Mouse (Mus musculus) ES-E14 (cell line): Measurements from ENCODE around the gene Vpreb2.

ENCODE experiments used
- MAFK ChIP-seq: IDR thresholded peaks from 2 replicates; pipeline ENCODE4 v1.6.1; 2014; ENCODE audit warnings: mild to moderate bottlenecking, low read depth, low read length, inconsistent platforms; ENCODE audit not compliant: insufficient read depth
- ZNF384 ChIP-seq: IDR thresholded peaks from 2 replicates; pipeline ENCODE4 v1.6.1; 2012; ENCODE audit warnings: low read depth, low read length, inconsistent platforms

- TF ChIP-seq MAFK = no peak
- no peak for TF ChIP-seq ZNF384
Measured at GRCm38 (mm10) chr16:17945081-17945831, 35.0 kb upstream of the Vpreb2 start.
